Mouse (Mus musculus) intestine, postnatal 0 days (tissue): ENCODE measurements around the gene Zswim4. TPM values are rescaled to one million over a fixed set of nuclear protein-coding genes. Genes with fewer than 3 reads are reported as not detected.
A peak's percentile ranks its signal among the peaks of the same experiment; 100 is the strongest.

Experiments
- ATAC-seq: fragments of 200-750 bp; cut with Nextera tagmentation; 2 replicates; pipeline ENCODE4 v1.8.0; 2017; ENCODE audit warnings: mild to moderate bottlenecking, moderate TSS enrichment, moderate library complexity
- H3K27ac ChIP-seq: fragments of 300-500 bp; sonication (generic); 2 replicates; pipeline ENCODE4 v1.5.1; 2014; ENCODE audit warnings: mild to moderate bottlenecking, low read depth, low read length, moderate library complexity
- H3K27me3 ChIP-seq: fragments of 300-500 bp; sonication (generic); replicated peaks from 2 replicates; pipeline ENCODE4 v1.6.1; 2014; ENCODE audit warnings: low read length, mixed read lengths; ENCODE audit not compliant: control insufficient read depth, insufficient read depth
- H3K36me3 ChIP-seq: fragments of 300-500 bp; sonication (generic); 2 replicates; pipeline ENCODE4 v1.6.1; 2014; ENCODE audit warnings: mild to moderate bottlenecking, moderate library complexity; ENCODE audit not compliant: control insufficient read depth, insufficient read depth
- H3K4me1 ChIP-seq: fragments of 300-500 bp; sonication (generic); replicated peaks from 2 replicates; pipeline ENCODE4 v1.6.1; 2014; ENCODE audit warnings: antibody characterized with exemption, low read length, mixed read lengths; ENCODE audit not compliant: control insufficient read depth, insufficient read depth
- H3K4me2 ChIP-seq: fragments of 300-500 bp; sonication (generic); replicated peaks from 2 replicates; pipeline ENCODE4 v1.6.1; 2014; ENCODE audit warnings: low read depth, mild to moderate bottlenecking, moderate library complexity
- H3K4me3 ChIP-seq: fragments of 300-500 bp; sonication (generic); 2 replicates; pipeline ENCODE4 v1.5.1; 2014; ENCODE audit warnings: low read depth, low read length
- H3K9ac ChIP-seq: fragments of 300-500 bp; sonication (generic); 2 replicates; pipeline ENCODE4 v1.6.1; 2014; ENCODE audit warnings: mild to moderate bottlenecking, low read depth, low read length
- H3K9me3 ChIP-seq: fragments of 300-500 bp; sonication (generic); 2 replicates; pipeline ENCODE4 v1.6.1; 2016; ENCODE audit warnings: mixed run types; ENCODE audit not compliant: control insufficient read depth
- CTCF ChIP-seq: sonication (generic); IDR thresholded peaks from 2 replicates; pipeline ENCODE4 v1.5.1; 2016; ENCODE audit warnings: low read depth, mild to moderate bottlenecking, control low read depth, antibody characterized with exemption, moderate library complexity
- WGBS: fragments of 180-500 bp; shearing (Covaris S2); extraction: QIAGEN DNeasy Blood & Tissue Kit; methylation state at CpG from one replicate; pipeline ENCODE4 v1.1.7; 2014; 5-methylcytosine and 5-hydroxymethylcytosine counted together
- polyA plus RNA-seq: library from polyadenylated mRNA; unstranded; fragments of >200 nt; fragmentation: Nextera tagmentation; extraction: Ambion mirVana; gene quantifications from 2 replicates; pipeline ENCODE4 v1.2.1, GENCODE M21; 2015

Gene Zswim4
- polyA plus RNA-seq, 1 experiment from 2014 or later, result 3.7 TPM

GRCm38 (mm10) chr8:84183261-84184084, 53.4 kb downstream of the Zswim4 start:
- peak overlapping the region; percentile 96 for H3K4me2 ChIP-seq
- H3K36me3 ChIP-seq, result no peaks in the 10 kb centered on the region
- ATAC-seq, result 0 out of 2 replicates have a peak, but pooled peaks have one; percentile 17
- WGBS, result 1% methylated on average over 80 of the region's 87 CpGs
- no peaks in the 10 kb centered on the region for H3K9me3 ChIP-seq
- no peak for TF ChIP-seq CTCF
- H3K27me3 ChIP-seq, result no peaks in the 10 kb centered on the region
- no peaks in the 10 kb centered on the region for H3K4me1 ChIP-seq
- peak overlapping the region; percentile 70 for H3K4me3 ChIP-seq
- H3K9ac ChIP-seq, result peak overlapping the region; percentile 78
- H3K27ac ChIP-seq, result peak overlapping the region; percentile 22; the same call in 1 of the 2 replicates

- ATAC-seq, result no peak
- Histone ChIP-seq H3K4me2 (peak overlapping the region; percentile 96), H3K4me3 (peak overlapping the region; percentile 70; the same call in 1 of the 2 replicates), H3K4me1 (no peaks in the 10 kb centered on the region), H3K9ac (no peak overlapping the region), H3K9me3 (no peaks in the 10 kb centered on the region), H3K27ac (no peak overlapping the region), H3K36me3 (no peaks in the 10 kb centered on the region), H3K27me3 (no peaks in the 10 kb centered on the region)
- WGBS, result 52% methylated on average over 4 of the region's 4 CpGs
- no peak for TF ChIP-seq CTCF
Observed at GRCm38 (mm10) chr8:84182833-84183232, 54.0 kb downstream of the Zswim4 start.

- Histone ChIP-seq H3K27ac (no peak overlapping the region), H3K4me3 (no peak overlapping the region), H3K27me3 (no peaks in the 10 kb centered on the region), H3K9ac (peak overlapping the region; percentile 22; the same call in 1 of the 2 replicates), H3K4me1 (no peaks in the 10 kb centered on the region), H3K36me3 (no peaks in the 10 kb centered on the region), H3K4me2 (peak overlapping the region; percentile 55), H3K9me3 (no peaks in the 10 kb centered on the region)
- 8% methylated on average over 16 of the region's 16 CpGs for WGBS
- TF ChIP-seq CTCF, result no peak
- no peak for ATAC-seq
Observed at GRCm38 (mm10) chr8:84180530-84181190, 56.2 kb downstream of the Zswim4 start.

GRCm38 (mm10) chr8:84179946-84180345, 56.9 kb downstream of the Zswim4 start:
- no peaks in the 10 kb centered on the region for H3K9me3 ChIP-seq
- no peak for TF ChIP-seq CTCF
- no peaks in the 10 kb centered on the region for H3K36me3 ChIP-seq
- no peaks in the 10 kb centered on the region for H3K27me3 ChIP-seq
- H3K9ac ChIP-seq, result no peak overlapping the region
- no peak for ATAC-seq
- 41% methylated on average over 4 of the region's 4 CpGs for WGBS
- peak overlapping the region; percentile 55 for H3K4me2 ChIP-seq
- no peak overlapping the region for H3K4me3 ChIP-seq
- no peaks in the 10 kb centered on the region for H3K4me1 ChIP-seq
- no peak overlapping the region for H3K27ac ChIP-seq

GRCm38 (mm10) chr8:84178592-84178991, 58.3 kb downstream of the Zswim4 start:
- Histone ChIP-seq H3K27ac (no peak overlapping the region), H3K4me2 (no peak overlapping the region), H3K36me3 (0 out of 2 replicates have a peak, but pooled peaks cover 1% of the 10 kb centered on the region), H3K4me3 (no peak overlapping the region), H3K27me3 (no peaks in the 10 kb centered on the region), H3K9ac (no peak overlapping the region), H3K4me1 (no peaks in the 10 kb centered on the region), H3K9me3 (no peaks in the 10 kb centered on the region)
- TF ChIP-seq CTCF, result no peak
- 85% methylated on average over 8 of the region's 8 CpGs for WGBS
- ATAC-seq, result no peak

DNA sequence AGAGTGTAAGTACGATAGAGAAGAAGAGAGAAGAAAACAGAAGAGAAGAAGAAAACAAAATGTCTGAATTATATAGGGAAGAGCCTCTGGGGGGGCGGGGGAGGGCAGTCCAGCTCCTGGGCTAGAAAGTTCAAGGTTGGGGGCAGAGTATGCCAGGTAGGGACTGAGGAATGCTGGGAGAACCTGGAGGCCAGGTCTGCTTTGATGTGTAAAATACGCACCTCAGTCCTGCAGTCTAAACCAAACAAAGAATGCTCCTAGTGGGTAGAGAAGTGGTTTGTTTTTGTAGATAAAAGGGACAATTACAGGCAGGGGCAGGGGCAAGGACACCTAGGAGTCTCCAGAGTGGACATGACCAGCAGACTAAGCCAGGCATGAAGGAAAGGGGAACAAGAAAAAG, 59.5 kb downstream of the Zswim4 start:
- Histone ChIP-seq H3K4me1 (no peaks in the 10 kb centered on the region), H3K36me3 (peaks cover 12% of the 10 kb centered on the region; the same call in 1 of the 2 replicates), H3K9me3 (no peaks in the 10 kb centered on the region), H3K4me3 (no peak overlapping the region), H3K27me3 (no peaks in the 10 kb centered on the region), H3K4me2 (no peak overlapping the region), H3K27ac (no peak overlapping the region), H3K9ac (no peak overlapping the region)
- TF ChIP-seq CTCF, result no peak
- no peak for ATAC-seq
- WGBS, result 83% methylated on average over 3 of the region's 3 CpGs
